Mouse (Mus musculus): ENCODE data around the gene Fuz. TPM values are rescaled to one million over a fixed set of nuclear protein-coding genes. Genes with fewer than 3 reads are reported as not detected.
A peak's percentile ranks its signal among the peaks of the same experiment; 100 is the strongest.

The Fuz gene
- 11.1 and 12.1 TPM in 2 replicates for polyA plus RNA-seq (2015; fragmentation: Nextera tagmentation; extraction: Ambion mirVana)

GRCm38 (mm10) chr7:44895593-44896434, at the start of gene Fuz:
TSS of gene Fuz (plus strand) at chr7:44896079.
- Histone ChIP-seq H3K36me3 (ENCODE audit: control insufficient read depth, insufficient read depth) (peaks cover 14% of the 10 kb centered on the region), H3K4me1 (replicated peaks; ENCODE audit: control insufficient read depth, insufficient read depth, low read length) (0 out of 2 replicates have a peak, but pooled peaks cover under 1% of the 10 kb centered on the region), H3K9ac (ENCODE audit: low read depth, low read length) (peak within 1 kb of the TSS; percentile 61), H3K9me3 (ENCODE audit: control insufficient read depth) (no peaks in the 10 kb centered on the region), H3K27ac (ENCODE audit: low read depth, low read length) (peak within 1 kb of the TSS; percentile 16), H3K4me3 (ENCODE audit: low read depth, low read length) (peak within 1 kb of the TSS; percentile 49), H3K4me2 (replicated peaks; ENCODE audit: low read depth) (peak within 1 kb of the TSS; percentile 86), H3K27me3 (replicated peaks; ENCODE audit: control insufficient read depth, insufficient read depth, low read length) (no peaks in the 10 kb centered on the region)
- peak; percentile 79 for TF ChIP-seq CTCF (IDR thresholded peaks at IDR 0.05; ENCODE audit: low read depth)
- ATAC-seq = peak; percentile 43
- WGBS = under 1% methylated on average over 34 of the region's 34 CpGs

- Histone ChIP-seq H3K4me3 (ENCODE audit: low read depth, low read length) (no peak overlapping the region), H3K4me1 (replicated peaks; ENCODE audit: control insufficient read depth, insufficient read depth, low read length) (0 out of 2 replicates have a peak, but pooled peaks cover 3% of the 10 kb centered on the region), H3K4me2 (replicated peaks; ENCODE audit: low read depth) (no peak overlapping the region), H3K27ac (ENCODE audit: low read depth, low read length) (no peak overlapping the region), H3K9ac (ENCODE audit: low read depth, low read length) (no peak overlapping the region), H3K9me3 (ENCODE audit: control insufficient read depth) (no peaks in the 10 kb centered on the region), H3K36me3 (ENCODE audit: control insufficient read depth, insufficient read depth) (peaks cover 52% of the 10 kb centered on the region), H3K27me3 (replicated peaks; ENCODE audit: control insufficient read depth, insufficient read depth, low read length) (no peaks in the 10 kb centered on the region)
- TF ChIP-seq CTCF (IDR thresholded peaks at IDR 0.05; ENCODE audit: low read depth) = no peak
- ATAC-seq = no peak
- 88% methylated on average over 7 of the region's 7 CpGs for WGBS
Measured at GRCm38 (mm10) chr7:44846804-44847203, 49.1 kb upstream of the Fuz start.

- TF ChIP-seq CTCF (IDR thresholded peaks at IDR 0.05; ENCODE audit: low read depth) = no peak
- no peaks in the 10 kb centered on the region for H3K9me3 ChIP-seq (ENCODE audit: control insufficient read depth)
- H3K4me1 ChIP-seq (replicated peaks; ENCODE audit: control insufficient read depth, insufficient read depth, low read length) = 0 out of 2 replicates have a peak, but pooled peaks cover 3% of the 10 kb centered on the region
- H3K9ac ChIP-seq (ENCODE audit: low read depth, low read length) = 0 out of 2 replicates have a peak overlapping the region, but pooled peaks have one; percentile 43
- H3K27ac ChIP-seq (ENCODE audit: low read depth, low read length) = no peak overlapping the region
- no peak for ATAC-seq
- H3K4me3 ChIP-seq (ENCODE audit: low read depth, low read length) = peak overlapping the region; percentile 63
- peaks cover 47% of the 10 kb centered on the region for H3K36me3 ChIP-seq (ENCODE audit: control insufficient read depth, insufficient read depth)
- H3K4me2 ChIP-seq (replicated peaks; ENCODE audit: low read depth) = peak overlapping the region; percentile 67
- WGBS = 56% methylated on average over 5 of the region's 5 CpGs
- no peaks in the 10 kb centered on the region for H3K27me3 ChIP-seq (replicated peaks; ENCODE audit: control insufficient read depth, insufficient read depth, low read length)
Measured at GRCm38 (mm10) chr7:44847772-44848171, 48.1 kb upstream of the Fuz start.

- Histone ChIP-seq H3K4me3 (ENCODE audit: low read depth, low read length) (peak within 1 kb of the TSS; percentile 63), H3K9ac (ENCODE audit: low read depth, low read length) (peak within 1 kb of the TSS; percentile 53), H3K27ac (ENCODE audit: low read depth, low read length) (peak within 1 kb of the TSS; percentile 88), H3K27me3 (replicated peaks; ENCODE audit: control insufficient read depth, insufficient read depth, low read length) (no peaks in the 10 kb centered on the region), H3K4me2 (replicated peaks; ENCODE audit: low read depth) (peak within 1 kb of the TSS; percentile 67), H3K4me1 (replicated peaks; ENCODE audit: control insufficient read depth, insufficient read depth, low read length) (peaks cover 3% of the 10 kb centered on the region; the same call in 1 of the 2 replicates), H3K9me3 (ENCODE audit: control insufficient read depth) (no peaks in the 10 kb centered on the region), H3K36me3 (ENCODE audit: control insufficient read depth, insufficient read depth) (peaks cover 38% of the 10 kb centered on the region)
- no peak for TF ChIP-seq CTCF (IDR thresholded peaks at IDR 0.05; ENCODE audit: low read depth)
- peak; percentile 87 for ATAC-seq
- under 1% methylated on average over 54 of the region's 54 CpGs for WGBS
Measured at GRCm38 (mm10) chr7:44848561-44849415, 47.1 kb upstream of the Fuz start, which contains the start of the genes Akt1s1 and Tbc1d17. TSS of gene Akt1s1 (plus strand) at chr7:44848991. TSS of gene Tbc1d17 (minus strand) at chr7:44849079.

GRCm38 (mm10) chr7:44849416-44850111, 46.3 kb upstream of the Fuz start:
- WGBS = under 1% methylated on average over 41 of the region's 41 CpGs
- ATAC-seq = peak; percentile 55
- no peak for TF ChIP-seq CTCF (IDR thresholded peaks at IDR 0.05; ENCODE audit: low read depth)

More at GRCm38 (mm10) chr7:44849416-44850111, 46.3 kb upstream of the Fuz start:
- Histone ChIP-seq H3K9ac (ENCODE audit: low read depth, low read length) (peak overlapping the region; percentile 53), H3K9me3 (ENCODE audit: control insufficient read depth) (no peaks in the 10 kb centered on the region), H3K27ac (ENCODE audit: low read depth, low read length) (peak overlapping the region; percentile 88), H3K27me3 (replicated peaks; ENCODE audit: control insufficient read depth, insufficient read depth, low read length) (no peaks in the 10 kb centered on the region), H3K4me3 (ENCODE audit: low read depth, low read length) (peak overlapping the region; percentile 63), H3K4me1 (replicated peaks; ENCODE audit: control insufficient read depth, insufficient read depth, low read length) (peaks cover 3% of the 10 kb centered on the region; the same call in 1 of the 2 replicates), H3K36me3 (ENCODE audit: control insufficient read depth, insufficient read depth) (peaks cover 31% of the 10 kb centered on the region), H3K4me2 (replicated peaks; ENCODE audit: low read depth) (peak overlapping the region; percentile 67)

All from intestine, postnatal 0 days (tissue).